Mouse (Mus musculus) inflammation-experienced regulatory T-cells, adult 6 months (primary cell): ENCODE results near the gene 4930453N24Rik. TPM values are rescaled to one million over a fixed set of nuclear protein-coding genes. Genes with fewer than 3 reads are reported as not detected.

Source experiments
- ATAC-seq: one replicate; pipeline ENCODE4 v1.8.0; 2017
- polyA plus RNA-seq, 3 experiments: library from polyadenylated mRNA; unstranded; fragments of 100-300 nt; shearing (Covaris generic); gene quantifications; one replicate each; pipeline ENCODE4 v1.2.1; 2017

4930453N24Rik gene
- 10 to 100 TPM; 14.2 to 26.6 (median 19.4) TPM for polyA plus RNA-seq

DNA sequence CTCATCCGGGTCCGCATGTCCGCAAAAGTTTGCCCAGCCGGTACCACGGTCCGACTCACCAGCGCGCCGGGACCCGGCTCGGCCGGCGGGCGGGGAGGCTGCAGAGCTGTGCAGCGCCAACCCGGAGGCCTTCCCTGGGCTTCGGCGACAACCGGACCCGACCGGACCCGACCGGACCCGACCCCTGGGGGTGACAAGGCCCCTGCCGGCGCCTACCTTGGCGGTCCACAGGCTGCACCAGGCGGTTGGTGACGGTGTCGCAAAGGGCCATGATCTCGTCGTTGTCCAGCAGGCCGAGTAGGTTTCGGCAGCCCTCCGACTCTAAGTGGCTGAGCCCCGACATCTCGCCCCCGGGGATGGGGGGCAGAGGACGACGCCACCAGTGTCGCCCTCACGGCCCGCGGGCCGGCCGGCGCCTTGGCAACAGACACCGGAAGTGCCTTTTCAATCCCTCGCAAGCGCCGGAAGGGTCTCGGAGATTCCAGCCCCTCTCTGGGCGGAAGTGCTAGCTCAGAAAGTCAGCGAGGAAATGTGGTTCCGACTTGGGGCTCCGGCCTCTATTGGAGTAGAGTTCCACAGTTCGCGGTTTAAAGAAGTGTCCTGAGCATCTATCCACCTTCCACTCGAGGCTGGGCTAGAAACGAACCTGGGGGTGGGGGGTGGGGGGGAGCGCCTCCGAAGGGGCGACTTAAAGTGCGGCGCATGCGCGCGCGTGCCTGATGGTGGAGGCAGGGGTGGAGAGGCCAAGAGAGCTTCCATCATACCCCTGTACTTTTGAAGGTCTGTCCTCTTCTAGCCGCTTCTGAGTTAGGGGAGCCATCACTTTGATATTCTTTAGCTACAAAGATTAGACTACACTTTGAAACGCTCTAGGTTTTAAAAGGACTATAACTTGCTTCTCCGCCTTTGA lies at the start of gene 4930453N24Rik:
Gene 4930453N24Rik (minus strand): TSS at position 641 of the 910 bp plus-strand sequence.
- ATAC-seq: peak; percentile 75

DNA sequence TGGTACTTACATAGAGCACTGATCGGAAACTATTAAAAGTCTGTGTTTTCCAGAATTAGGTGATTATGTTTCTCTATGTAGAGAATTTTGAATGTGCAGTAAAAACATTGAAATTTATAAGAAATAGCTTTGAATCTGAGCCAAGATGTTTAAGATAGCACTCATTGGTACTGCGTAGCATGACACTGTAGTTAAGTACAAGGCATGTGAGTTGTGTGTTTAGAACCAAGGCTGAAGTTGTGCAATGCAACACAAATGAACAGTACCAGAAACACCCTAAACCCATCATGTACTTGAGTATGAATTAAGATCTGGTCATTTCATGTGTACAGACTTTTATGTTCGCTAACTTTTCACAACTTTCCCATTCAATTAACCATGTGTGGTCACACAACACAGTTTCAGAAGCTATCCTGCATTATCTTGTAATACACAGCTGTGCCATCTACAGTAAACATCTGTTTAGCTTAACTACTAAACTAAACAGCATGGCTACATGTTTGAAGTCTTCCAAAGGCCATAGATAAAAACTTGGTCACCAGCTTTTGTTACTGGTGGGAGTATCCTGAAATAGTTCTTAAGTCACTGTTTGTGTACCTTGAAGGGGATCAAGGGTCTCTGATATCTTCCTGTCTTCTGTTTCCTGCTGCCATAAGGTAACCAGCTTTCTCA lies 46.3 kb upstream of the 4930453N24Rik start:
- no peak for ATAC-seq

DNA sequence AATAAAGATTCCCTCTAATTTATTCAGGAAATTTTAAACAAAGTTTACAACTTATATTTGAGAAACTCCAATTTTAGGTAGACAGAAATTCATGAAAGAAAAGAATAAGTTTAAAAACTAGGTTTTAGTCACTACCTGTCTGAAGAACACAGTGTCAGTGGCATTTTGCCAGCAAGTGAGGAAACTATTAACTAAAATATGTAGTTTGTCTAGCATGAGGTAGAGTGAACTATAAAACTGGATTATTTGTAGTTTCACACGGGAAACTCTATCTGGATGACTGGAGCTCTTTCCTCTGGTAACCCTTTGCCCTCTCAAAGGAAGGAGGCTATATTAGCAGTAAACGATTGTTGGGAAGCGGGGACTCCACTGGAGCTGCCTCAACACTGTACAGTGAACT lies 32.1 kb upstream of the 4930453N24Rik start:
- no peak for ATAC-seq

DNA sequence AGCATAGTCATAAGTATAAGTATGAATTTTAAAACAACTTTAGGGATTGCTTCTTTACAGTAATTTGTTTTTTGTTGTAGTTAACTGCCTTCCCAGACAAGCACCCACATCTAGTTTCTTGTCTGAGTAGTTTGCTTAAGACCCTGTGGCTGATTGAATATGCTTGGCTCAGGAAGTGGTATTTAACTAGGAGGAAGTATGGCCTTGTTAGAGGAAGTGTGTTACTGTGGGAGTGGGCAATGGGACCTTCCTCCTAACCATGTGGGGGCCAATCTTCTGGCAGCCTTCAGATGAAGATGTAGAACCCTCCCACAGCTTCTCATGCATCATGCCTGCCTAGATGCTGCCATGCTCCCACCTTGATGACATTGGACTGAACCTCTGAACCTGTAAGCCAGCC lies 30.7 kb upstream of the 4930453N24Rik start:
- ATAC-seq: peak; percentile 19

DNA sequence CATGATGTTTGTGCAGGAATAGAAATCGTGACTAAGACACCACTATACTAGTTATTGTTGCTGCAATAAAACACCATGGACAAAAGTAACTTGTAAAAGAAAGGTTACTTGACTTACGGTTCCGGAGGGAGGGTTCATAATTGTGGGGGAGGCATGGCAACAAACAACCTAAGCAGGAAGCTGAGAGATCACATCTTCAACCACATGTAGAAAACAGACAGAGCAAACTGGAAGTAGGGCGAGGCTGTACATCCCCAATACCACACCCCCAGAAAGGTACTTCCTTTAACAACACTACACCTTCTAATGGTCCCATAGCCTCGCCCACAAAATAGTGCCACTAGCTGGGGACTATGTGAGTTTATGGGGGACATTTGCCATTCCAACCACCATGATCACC lies 29.4 kb upstream of the 4930453N24Rik start:
- peak; percentile 92 for ATAC-seq

DNA sequence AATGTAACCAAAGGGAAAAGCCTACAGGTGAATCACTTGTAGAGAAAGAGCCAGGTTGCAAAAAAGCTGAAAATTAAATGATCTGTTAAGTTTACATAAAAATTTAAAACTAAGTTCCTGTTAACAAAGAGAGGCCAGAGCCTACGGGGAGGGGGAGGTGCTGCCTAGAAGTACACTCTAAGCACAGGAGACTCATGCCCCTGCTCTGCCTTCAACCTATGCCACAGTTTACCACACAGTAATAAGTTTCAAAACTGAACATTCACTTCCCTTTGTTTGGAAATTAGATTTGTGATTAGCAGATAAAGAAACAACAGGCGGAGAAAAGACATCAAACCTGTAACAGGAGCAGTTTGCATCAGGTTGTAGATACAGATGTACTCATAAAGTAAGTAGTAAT lies 23.8 kb upstream of the 4930453N24Rik start:
- ATAC-seq: no peak

DNA sequence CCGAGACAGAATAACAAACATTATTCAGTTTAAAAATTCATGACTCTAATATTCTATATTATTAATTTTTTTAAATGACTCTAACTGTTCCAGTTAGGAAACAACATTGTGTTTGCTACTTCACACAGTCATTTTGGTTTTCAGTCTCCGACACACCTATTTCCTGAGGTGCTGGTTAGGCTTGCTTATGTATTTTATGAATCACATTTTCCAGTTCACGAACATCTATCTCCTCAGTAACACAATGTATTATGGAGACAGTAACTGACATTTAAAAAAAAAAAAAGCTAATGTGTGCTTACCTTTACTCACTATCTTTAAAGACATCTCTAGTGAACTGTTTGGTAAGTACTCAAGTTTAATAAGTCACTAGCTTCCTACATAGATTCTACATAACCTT lies 18.7 kb upstream of the 4930453N24Rik start:
- ATAC-seq: peak; percentile 90

DNA sequence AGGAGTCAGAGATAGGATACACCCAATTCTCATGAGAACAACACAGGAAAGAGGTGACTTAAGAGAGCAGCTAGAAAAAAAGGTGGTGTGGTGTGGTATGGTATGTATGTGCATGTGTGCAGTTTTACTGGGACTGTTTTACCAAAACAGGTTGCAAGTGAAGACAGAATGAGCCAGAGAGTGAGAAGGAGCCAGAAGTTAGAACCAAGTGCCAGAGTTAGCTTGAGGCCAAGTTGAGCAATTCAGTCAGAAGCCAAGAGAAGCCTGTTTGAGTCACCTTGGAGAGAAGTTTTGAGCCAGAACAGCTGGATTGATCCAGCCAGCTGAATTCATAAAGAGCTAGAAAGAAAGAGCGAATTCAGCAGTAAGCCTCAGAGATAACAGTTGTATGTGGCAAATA lies 4.6 kb upstream of the 4930453N24Rik start:
- ATAC-seq: no peak

DNA sequence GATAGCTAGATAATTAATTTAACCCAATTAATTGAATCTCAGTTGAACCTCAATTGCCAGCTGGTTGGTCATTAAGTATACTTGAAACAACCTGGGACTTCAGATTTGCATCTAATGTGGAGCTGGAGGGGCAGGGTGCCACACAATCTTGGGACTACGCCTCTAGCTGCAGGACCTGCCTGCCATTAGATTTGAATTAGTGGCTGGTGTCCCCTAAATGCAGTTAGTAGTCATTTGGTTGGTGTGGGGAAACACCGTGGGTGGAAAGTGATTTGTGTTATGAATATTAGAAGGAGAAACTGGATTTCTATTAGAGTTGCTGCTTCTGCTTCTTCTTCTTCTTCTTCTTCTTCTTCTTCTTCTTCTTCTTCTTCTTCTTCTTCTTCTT lies 464 bp upstream of the 4930453N24Rik start:
- ATAC-seq: peak; percentile 22

DNA sequence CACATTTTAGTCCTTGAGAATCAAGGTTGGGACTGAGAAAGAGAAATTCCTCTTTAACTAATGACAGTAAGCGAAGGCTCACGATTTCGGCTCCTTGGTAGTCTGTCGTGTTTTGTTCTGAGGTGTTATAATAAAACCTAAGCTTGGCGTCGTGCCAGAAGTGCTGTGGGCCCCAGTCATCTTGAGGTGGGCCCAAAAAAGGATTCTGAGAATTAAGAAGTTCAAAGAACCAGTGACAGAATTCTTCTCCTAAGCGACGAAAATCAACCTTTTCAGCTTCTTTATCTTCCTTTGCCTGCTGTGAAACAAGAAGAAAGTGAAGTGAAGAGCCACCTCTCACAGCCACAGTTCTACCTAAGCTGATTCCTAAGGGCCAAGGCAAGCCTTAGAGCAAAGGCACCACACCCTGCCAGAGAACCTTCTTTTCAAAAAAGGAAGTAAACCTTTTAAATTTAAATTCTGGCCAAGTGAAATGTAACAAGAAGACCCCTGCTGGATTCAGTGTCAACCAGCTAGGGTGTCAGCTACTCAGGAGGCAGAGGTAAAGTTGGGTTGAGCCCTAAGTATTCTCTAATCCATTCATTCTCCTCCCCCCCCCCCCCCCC lies 4.2 kb downstream of the 4930453N24Rik start:
- no peak for ATAC-seq

DNA sequence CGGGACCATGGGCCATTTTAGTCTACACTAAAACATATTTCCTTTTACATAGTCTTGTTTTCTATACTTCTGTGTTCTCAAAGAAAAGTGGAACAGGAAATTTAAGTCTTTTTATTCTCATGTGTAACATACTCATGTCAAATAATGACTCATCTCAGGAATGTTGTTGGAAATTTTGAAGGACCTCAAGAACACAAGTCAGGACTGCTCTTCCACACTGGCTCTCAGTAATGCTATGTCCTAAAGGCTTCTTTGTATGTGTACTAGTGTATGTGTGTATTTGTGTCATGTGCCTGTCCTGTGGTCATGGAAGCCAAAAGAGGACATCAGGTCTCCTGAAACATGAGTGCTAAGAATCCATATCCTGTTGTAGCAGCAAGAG lies 11.7 kb downstream of the 4930453N24Rik start:
- ATAC-seq: peak; percentile 9

DNA sequence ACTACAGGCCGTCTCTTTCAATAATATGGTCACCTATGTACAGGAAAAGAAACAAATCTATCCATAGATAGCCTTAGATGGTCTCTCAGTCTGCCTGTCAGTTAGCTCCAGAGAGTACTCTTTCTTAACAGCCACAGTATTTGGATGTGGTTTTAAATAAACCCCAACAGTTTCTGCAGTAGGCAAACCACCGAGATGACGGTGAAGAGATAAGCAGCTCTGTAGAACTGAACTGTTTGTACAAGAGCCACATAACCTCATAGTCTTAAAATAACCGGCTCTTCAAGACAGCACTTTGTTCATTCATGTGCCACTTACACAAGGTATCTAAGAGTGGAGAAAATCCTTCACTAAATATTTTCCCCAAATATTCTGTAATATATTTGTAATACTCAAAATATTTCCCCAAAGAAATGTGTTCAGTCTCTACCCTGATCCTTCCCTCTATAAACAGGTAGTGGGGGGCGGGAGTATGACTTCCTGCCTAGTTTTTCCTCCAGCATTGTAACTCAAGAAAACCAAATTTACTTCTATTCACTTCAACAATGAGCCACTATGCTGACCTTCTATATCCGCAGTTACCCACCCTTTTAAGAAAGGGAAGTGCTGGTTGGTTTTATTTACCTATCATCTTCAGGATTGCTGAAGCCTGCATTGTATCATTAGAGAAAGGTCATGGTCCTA lies 12.3 kb downstream of the 4930453N24Rik start:
- ATAC-seq: peak; percentile 82

DNA sequence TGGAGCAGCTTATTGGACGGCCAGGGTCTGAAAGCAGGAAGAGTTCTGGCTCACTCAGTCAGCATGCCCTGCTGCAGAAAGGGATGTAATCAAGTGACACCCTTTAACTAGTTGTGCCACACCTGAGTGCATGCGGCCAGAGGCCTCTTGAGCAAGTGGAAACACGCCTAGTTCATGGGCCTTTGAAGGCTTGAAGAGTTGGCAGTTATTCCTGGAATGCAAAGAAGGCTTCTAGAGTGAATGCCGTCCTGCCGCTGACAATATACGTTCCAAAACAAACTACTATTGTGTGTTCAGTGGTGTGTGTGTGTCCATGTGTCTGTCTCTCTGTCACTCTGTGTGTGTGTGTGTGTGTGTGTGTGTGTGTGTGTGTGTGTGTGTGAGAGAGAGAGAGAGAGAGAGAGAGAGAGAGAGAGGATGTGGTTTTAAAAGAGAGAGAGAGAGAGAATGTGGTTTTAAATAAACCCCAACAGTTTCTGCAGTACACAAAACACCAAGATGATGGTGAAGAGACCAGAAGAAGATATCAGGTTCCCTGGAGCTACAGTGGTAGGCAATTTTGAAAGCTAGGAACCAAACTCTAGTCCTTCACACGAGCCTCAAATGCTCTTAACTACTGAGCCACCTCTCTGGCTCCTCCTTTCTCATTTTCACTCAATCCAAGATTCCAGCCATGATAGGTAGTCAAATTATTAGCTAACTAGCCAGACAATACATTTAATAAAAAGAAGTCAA lies 13.1 kb downstream of the 4930453N24Rik start:
- ATAC-seq: peak; percentile 39

DNA sequence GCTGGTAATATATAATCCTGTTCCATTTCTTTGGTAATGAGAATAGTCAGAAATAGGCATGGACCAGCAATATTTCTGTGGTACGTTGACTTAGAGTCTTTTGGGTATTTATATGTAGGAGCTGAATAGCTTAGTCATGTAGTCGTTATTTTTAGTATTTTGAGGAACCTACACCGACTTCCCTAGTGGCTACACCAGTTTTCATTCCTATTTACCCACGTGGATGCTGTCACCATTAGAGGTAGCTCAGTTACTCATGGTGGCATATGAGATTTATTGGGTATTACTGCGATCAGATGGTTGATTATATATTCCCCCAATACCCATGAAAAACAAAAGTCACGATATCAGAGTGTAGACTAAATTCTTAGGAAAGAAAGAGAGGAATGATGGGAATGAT lies 14.6 kb downstream of the 4930453N24Rik start:
- ATAC-seq: no peak

DNA sequence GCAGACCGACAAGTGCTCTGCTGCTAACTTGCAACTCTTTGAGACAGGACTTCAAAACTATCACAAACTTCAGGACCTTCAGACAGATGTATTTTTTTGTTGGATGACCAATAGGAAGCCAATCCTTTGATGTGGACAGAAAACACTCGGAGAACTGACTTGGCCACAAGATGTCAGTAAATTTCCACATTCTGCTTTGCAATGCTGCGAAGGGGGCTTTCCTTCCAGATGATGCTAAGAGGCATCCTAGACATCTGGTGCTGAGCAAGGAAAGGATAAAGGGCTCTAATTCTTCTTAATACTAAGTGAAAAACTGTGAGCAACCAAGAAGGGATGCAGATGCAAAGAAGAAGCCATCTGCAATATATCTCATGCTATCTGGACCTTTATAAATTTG lies 16.2 kb downstream of the 4930453N24Rik start:
- ATAC-seq: no peak

DNA sequence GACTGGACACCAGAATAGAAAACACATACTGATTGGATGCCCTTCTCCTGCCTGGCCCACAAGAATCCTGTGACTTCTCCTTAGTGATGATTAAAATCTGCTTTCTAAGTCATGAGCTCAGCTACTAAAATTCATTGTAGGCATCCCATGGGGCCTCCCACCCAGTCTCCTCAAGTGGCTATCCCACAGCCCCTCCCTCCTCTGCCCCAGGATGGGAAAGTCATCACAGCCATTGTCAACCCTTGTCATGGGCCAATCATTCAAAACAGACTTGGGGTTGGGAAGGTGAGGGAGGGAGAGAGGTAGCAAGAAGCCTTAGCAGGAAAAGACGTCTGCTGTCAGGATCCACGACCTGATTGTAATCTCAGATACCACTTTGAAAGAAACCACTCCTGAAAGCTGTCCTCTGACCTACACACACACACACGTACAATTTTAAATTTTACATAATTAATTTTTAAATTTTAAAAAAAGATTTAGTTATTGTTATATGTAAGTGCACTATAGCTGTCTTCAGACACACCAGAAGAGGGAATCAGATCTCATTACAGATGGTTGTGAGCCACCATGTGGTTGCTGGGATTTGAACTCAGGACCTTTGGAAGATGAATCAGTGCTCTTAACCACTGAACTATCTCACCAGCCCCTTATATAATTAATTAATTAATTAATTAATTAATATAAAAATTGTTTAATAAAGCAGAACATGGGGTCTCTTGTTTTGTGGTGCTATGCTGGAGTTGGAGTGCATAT lies 16.8 kb downstream of the 4930453N24Rik start:
- ATAC-seq: no peak

DNA sequence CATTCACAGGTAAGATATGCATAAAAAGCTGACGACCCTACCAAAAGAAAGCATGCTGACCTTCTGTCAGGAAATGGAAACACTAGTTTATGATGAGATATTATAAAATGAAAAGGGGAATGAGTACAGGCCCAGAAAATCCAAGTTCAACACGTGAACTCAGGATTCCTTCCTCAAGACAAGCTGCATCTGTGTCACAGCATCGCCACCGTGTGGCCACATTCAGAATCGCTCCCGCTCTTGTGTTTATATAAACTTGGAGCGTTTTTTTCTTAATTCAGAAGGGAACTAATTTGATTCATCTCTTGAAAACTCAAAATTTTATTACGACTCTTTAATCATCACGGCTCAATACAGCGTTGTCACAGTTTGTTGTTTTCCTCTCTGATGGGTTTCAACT lies 22.7 kb downstream of the 4930453N24Rik start:
- ATAC-seq: peak; percentile 73

DNA sequence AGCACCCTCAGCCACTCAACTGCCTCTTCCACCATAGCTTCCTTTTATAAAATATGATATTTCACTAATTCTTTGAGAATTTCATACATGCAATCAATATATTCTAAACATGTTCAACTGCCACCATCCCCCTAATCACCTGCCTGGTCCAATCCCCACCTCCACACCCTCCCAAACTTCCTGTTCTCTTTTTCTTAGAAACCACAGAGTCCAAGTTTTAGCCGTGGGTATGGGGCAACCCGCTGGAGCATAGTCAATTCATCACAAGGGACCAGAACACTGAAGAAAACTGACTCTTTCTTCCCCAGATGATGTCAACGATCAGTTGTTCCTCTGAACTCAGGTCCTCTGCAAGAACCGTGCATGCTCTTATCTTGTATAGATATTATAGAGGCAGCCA lies 25.9 kb downstream of the 4930453N24Rik start:
- ATAC-seq: no peak

DNA sequence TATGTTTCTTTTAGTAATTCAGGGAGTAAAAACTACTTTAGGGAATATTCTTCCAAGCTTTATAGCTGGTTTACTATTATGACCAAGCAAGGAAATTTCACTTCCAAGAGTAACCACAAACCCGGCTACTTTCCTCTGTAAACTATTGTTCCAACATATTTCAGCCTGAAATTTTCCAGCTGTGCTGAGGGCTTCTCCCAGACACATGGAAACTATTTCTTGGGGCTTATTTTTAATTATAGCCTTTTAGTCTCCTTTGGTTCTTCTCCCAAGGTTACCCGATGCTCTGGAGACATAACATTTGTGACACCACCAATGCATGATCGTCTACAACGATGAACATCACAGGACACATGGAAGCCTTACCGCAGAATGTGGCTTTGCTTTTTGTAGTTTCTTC lies 33.7 kb downstream of the 4930453N24Rik start:
- ATAC-seq: no peak

DNA sequence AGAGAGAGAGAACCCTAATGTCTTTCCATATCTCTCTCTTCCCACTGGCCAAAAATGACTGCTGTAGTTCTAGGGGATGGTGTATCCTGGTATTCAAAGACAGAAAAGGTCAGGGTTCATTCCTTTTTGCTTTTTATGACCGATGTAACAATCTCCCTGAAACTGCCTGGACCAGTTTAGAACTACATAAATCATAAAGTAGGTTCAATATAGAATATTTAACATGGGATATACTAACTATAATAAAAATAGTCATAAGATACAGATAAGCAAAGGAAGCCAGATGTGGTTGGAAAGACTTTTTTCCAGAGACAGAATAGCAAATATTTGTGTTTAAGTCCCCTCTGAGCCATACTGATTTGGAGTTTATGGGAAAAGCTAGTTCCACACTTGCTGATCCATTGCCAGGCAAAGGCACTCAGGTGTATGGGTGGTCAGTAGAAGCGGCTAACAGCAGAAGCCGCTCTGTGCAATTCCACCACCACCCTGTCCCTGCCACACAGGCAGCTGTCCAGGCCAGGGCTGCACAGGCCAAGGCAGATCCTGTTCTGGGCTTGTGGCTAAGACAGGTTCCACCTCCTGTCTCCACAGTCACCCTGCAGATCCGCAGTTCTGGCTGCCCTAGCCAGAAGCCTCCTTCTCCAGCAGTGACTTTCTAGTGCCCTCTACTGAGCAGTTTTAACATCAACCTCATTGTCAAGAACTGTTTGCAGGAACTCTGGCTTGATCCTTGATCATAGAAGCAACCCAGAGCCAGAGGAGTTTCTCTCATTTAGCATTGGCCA lies 47.5 kb downstream of the 4930453N24Rik start:
- peak; percentile 50 for ATAC-seq

DNA sequence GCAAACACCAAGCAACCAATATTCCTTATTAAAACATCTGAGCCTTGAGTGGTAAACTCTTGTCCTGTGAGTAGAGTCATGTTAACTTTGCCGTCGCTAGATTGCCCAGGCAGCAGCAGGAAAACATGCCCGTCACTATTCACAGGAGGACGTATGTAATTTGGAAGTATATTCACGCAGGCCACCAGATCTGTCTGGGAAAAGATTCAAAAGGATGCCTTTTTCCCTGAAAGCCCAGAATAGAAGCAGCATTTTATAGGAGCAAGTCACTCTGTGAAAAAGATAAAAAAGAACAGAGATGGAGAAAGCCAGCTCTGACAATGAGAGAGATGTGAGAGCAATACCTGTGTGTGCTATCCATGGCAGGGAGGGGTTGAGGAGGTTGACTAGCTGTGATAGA lies 49.4 kb downstream of the 4930453N24Rik start:
- ATAC-seq: no peak
